Mouse (Mus musculus) ES-Bruce4 (cell line): ENCODE data around the gene Ube2k.

Experiments used
- EP300 ChIP-seq: IDR thresholded peaks from 2 replicates; pipeline ENCODE4 v1.6.1; 2011; ENCODE audit warnings: low read depth, low read length; ENCODE audit not compliant: insufficient read depth
- POLR2A ChIP-seq: IDR thresholded peaks from one replicate; pipeline ENCODE4 v1.8.1; 2011; ENCODE audit warnings: low read length; ENCODE audit not compliant: insufficient read depth

- TF ChIP-seq POLR2A: no peak
- TF ChIP-seq EP300: no peak
Measured at GRCm38 (mm10) chr5:65531283-65531682, 5.8 kb upstream of the Ube2k start.
